Mouse (Mus musculus) CD4-positive naive resting alpha-beta T cell, adult 57 days (primary cell): ENCODE results near the gene Nkx2-5. TPM values are rescaled to one million over a fixed set of nuclear protein-coding genes. Genes with fewer than 3 reads are reported as not detected.

Experiments used
- total RNA-seq: library from RNA; stranded (reverse); gene quantifications from one replicate; pipeline ENCODE4 v1.2.4, GENCODE M21; 2023

The Nkx2-5 gene
- not detected for total RNA-seq

DNA sequence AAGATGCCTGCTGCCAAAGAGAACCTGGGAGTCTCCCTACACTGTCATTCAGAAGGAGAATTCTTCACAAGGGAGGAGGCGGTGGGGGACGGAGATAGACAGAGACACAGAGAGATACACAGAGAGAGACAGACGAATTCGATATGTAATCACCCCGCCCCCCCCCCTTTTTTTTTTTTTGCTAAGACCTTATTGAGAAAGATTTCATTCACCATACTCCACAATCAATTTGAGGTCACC is at the start of gene Nkx2-5:
Gene Nkx2-5 (minus strand): TSS at position 101 of the 240 bp plus-strand sequence.

Other genes starting within 250 kb of the Nkx2-5 start
- 70.4 TPM for gene Atp6v0e, start 181.8 kb downstream of the Nkx2-5 start, total RNA-seq
- 126 TPM for gene Crebrf, start 129.4 kb downstream of the Nkx2-5 start, total RNA-seq
- 28.1 TPM for gene Bnip1, start 63.9 kb downstream of the Nkx2-5 start, total RNA-seq
- gene Kifc5b, start 72.1 kb upstream of the Nkx2-5 start, total RNA-seq: 7.1 TPM
- 154 TPM for gene Phf1, start 88.0 kb upstream of the Nkx2-5 start, total RNA-seq
- gene Cuta, start 94.6 kb upstream of the Nkx2-5 start, total RNA-seq: 88.8 TPM
- gene Syngap1, start 96.2 kb upstream of the Nkx2-5 start, total RNA-seq: 2.7 TPM
- gene Zbtb9, start 128.2 kb upstream of the Nkx2-5 start, total RNA-seq: 21.0 TPM
- 37.7 TPM for gene Bak1, start 184.0 kb upstream of the Nkx2-5 start, total RNA-seq
- gene Itpr3, start 212.3 kb upstream of the Nkx2-5 start, total RNA-seq: 104 TPM